Mouse (Mus musculus): ENCODE results near the gene Agpat4. TPM values are rescaled to one million over a fixed set of nuclear protein-coding genes. Genes with fewer than 3 reads are reported as not detected.
"Not testable (repeated sequence)": the region's sequence is repeated elsewhere in the genome, so short reads cannot be mapped to it uniquely, and the experiment has no call there.

Agpat4 gene
- polyA plus RNA-seq, 1 experiment = 1.0 TPM

DNA sequence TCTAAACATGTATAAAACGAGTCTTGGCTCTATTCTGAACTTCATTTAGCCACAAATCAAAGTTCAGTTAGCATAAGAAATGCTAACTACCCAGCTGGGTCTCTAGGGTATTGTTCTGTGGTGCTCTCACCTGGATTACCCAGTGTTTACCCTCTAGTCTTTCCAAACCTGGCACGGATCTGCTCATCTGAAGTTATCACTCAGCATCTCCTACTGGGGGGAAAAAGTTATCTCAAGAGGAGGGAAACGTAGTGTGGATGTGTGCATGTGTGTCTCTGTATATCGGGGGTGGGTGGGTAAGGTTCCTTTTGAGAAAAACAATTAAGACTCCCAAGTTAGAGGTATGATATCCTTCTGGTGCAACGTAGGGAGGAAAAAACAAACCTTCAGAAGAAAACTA lies 1.8 kb downstream of the Agpat4 start:
- Histone ChIP-seq H3K36me3 (replicated peaks; ENCODE audit: low read length) (peaks cover 3% of the 10 kb centered on the region), H3K9me3 (peaks cover 10% of the 10 kb centered on the region), H3K4me1 (peaks cover 24% of the 10 kb centered on the region), H3K27me3 (replicated peaks) (peaks cover 6% of the 10 kb centered on the region), H3K4me3 (replicated peaks) (peak overlapping the region; percentile 94)
- TF ChIP-seq FLI1 (IDR thresholded peaks at IDR 0.05; ENCODE audit: low read length) = no peak

GRCm38 (mm10) chr17:12121226-12121794 lies 2.8 kb downstream of the Agpat4 start:
- Histone ChIP-seq H3K4me3 (replicated peaks) (no peak overlapping the region), H3K9me3 (peaks cover 7% of the 10 kb centered on the region; the same call in 1 of the 2 replicates), H3K36me3 (replicated peaks; ENCODE audit: low read length) (peaks cover 6% of the 10 kb centered on the region), H3K27me3 (replicated peaks) (peaks cover 4% of the 10 kb centered on the region), H3K4me1 (peaks cover 24% of the 10 kb centered on the region)
- no peak for TF ChIP-seq FLI1 (IDR thresholded peaks at IDR 0.05; ENCODE audit: low read length)
- no peak for TF ChIP-seq GATA1 (IDR thresholded peaks at IDR 0.05; ENCODE audit: borderline replicate concordance, low read length)

- H3K36me3 ChIP-seq (replicated peaks; ENCODE audit: low read length); H3K4me3 ChIP-seq (replicated peaks); H3K27me3 ChIP-seq (replicated peaks); H3K9me3 ChIP-seq: not testable (repeated sequence)
- H3K4me1 ChIP-seq = peaks cover 24% of the 10 kb centered on the region
Observed at GRCm38 (mm10) chr17:12122262-12122661, 3.8 kb downstream of the Agpat4 start.

DNA sequence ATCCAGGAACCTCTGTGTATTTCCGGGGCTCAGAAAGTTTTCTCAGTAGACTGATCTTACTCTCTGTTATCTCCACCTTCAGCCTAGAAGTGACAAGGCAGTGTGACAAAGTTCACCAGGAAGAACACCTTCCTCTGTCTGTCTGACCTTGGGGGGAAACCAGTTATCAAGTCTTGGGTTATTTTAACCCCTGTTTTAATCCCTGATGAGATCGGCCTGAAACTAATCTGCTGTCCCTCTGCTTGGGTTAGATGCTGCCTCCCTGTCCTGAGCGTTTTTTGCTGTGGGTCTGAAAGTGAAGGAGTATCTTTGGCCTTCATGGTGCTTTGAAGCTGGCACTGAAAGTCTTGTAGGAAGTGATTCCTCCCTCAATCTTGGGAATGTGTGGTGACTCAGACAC lies 4.7 kb downstream of the Agpat4 start:
- H3K4me1 ChIP-seq = peaks cover 23% of the 10 kb centered on the region
- H3K36me3 ChIP-seq (replicated peaks; ENCODE audit: low read length) = peaks cover 6% of the 10 kb centered on the region
- H3K9me3 ChIP-seq = peaks cover 7% of the 10 kb centered on the region; the same call in 1 of the 2 replicates
- peaks cover 4% of the 10 kb centered on the region for H3K27me3 ChIP-seq (replicated peaks)
- no peak overlapping the region for H3K4me3 ChIP-seq (replicated peaks)
- TF ChIP-seq GATA1 (IDR thresholded peaks at IDR 0.05; ENCODE audit: borderline replicate concordance, low read length) (no peak), FLI1 (IDR thresholded peaks at IDR 0.05; ENCODE audit: low read length) (no peak)

DNA sequence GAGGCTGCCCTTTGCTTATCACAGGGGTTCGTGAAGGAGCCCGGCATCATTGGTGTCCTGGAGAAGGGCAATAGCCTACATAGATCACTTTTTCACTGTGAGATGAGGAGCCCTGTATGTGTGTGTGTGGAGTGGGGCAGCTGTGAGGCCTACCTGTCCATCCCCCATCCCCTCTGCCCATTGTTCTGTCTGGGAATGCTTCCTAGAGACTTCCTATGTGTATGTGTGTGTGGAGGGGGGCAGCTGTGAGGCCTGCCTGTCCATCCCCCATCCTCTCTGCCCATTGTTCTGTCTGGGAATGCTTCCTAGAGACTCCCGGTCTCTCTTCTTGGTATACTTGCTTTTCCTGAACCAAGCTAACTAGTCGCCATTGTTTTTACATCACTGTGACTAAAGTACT lies 8.6 kb downstream of the Agpat4 start:
- no peaks in the 10 kb centered on the region for H3K27me3 ChIP-seq (replicated peaks)
- H3K4me1 ChIP-seq = no peaks in the 10 kb centered on the region; the same call in 1 of the 2 replicates
- H3K4me3 ChIP-seq (replicated peaks) = no peak overlapping the region
- TF ChIP-seq GATA1 (IDR thresholded peaks at IDR 0.05; ENCODE audit: borderline replicate concordance, low read length) = no peak
- no peak for TF ChIP-seq FLI1 (IDR thresholded peaks at IDR 0.05; ENCODE audit: low read length)
- peaks cover 6% of the 10 kb centered on the region for H3K36me3 ChIP-seq (replicated peaks; ENCODE audit: low read length)
- peaks cover 7% of the 10 kb centered on the region; the same call in 1 of the 2 replicates for H3K9me3 ChIP-seq

DNA sequence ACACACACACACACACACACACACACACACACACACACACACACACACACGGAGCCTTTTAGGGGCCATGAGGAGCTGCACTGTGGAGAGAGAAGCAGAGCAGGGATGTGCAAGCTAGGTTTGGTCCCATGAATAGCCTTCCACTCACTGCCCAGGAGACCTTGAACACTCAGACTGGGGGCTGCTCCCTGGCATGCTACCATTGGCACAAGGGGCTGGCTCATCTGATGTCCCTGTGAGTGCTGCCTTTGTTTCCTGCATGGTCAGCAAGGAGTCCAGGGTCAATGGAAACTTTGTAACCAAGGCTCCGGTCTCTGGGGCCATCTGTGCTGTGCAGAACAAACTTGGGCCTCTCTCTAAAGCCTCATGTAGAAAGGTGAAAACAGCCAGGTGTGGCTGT lies 10.5 kb downstream of the Agpat4 start:
- Histone ChIP-seq H3K9me3 (peaks cover 7% of the 10 kb centered on the region; the same call in 1 of the 2 replicates), H3K27me3 (replicated peaks) (no peaks in the 10 kb centered on the region), H3K4me3 (replicated peaks) (peak overlapping the region; percentile 42), H3K36me3 (replicated peaks; ENCODE audit: low read length) (peaks cover 6% of the 10 kb centered on the region), H3K4me1 (no peaks in the 10 kb centered on the region)
- TF ChIP-seq GATA1 (IDR thresholded peaks at IDR 0.05; ENCODE audit: borderline replicate concordance, low read length) = no peak
- no peak for TF ChIP-seq FLI1 (IDR thresholded peaks at IDR 0.05; ENCODE audit: low read length)

DNA sequence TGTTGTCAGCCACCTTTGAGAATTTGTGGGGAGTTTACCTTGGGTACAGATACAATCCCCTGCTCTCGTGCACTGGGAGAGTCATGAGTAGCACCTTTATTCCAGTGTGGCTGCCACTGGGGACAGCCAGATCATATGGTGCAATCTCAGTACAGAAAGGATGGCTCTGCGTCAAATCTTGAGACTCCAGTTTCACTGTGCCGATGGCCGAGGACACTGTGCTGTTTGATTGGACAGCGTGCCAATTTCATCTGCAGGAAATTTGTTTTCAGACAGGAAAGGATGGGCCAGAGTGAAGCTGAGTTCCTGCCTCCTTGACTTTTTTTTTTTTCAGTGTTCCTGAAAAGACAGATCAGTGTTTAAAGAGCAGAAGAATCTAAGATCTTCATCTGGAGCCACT lies 12.7 kb downstream of the Agpat4 start:
- Histone ChIP-seq H3K27me3 (replicated peaks) (no peaks in the 10 kb centered on the region), H3K4me3 (replicated peaks) (no peak overlapping the region), H3K4me1 (no peaks in the 10 kb centered on the region), H3K36me3 (replicated peaks; ENCODE audit: low read length) (no peaks in the 10 kb centered on the region), H3K9me3 (no peaks in the 10 kb centered on the region)
- no peak for TF ChIP-seq FLI1 (IDR thresholded peaks at IDR 0.05; ENCODE audit: low read length)
- TF ChIP-seq GATA1 (IDR thresholded peaks at IDR 0.05; ENCODE audit: borderline replicate concordance, low read length) = no peak

- Histone ChIP-seq H3K4me1 (no peaks in the 10 kb centered on the region), H3K4me3 (replicated peaks) (no peak overlapping the region), H3K36me3 (replicated peaks; ENCODE audit: low read length) (no peaks in the 10 kb centered on the region), H3K9me3 (no peaks in the 10 kb centered on the region), H3K27me3 (replicated peaks) (no peaks in the 10 kb centered on the region)
- TF ChIP-seq GATA1 (IDR thresholded peaks at IDR 0.05; ENCODE audit: borderline replicate concordance, low read length) = no peak
Observed at GRCm38 (mm10) chr17:12131581-12131980, 13.1 kb downstream of the Agpat4 start.

GRCm38 (mm10) chr17:12132904-12133303 lies 14.4 kb downstream of the Agpat4 start:
- Histone ChIP-seq H3K27me3 (replicated peaks) (no peaks in the 10 kb centered on the region), H3K9me3 (no peaks in the 10 kb centered on the region), H3K4me3 (replicated peaks) (no peak overlapping the region), H3K4me1 (no peaks in the 10 kb centered on the region), H3K36me3 (replicated peaks; ENCODE audit: low read length) (no peaks in the 10 kb centered on the region)
- TF ChIP-seq FLI1 (IDR thresholded peaks at IDR 0.05; ENCODE audit: low read length) (no peak), GATA1 (IDR thresholded peaks at IDR 0.05; ENCODE audit: borderline replicate concordance, low read length) (no peak)

DNA sequence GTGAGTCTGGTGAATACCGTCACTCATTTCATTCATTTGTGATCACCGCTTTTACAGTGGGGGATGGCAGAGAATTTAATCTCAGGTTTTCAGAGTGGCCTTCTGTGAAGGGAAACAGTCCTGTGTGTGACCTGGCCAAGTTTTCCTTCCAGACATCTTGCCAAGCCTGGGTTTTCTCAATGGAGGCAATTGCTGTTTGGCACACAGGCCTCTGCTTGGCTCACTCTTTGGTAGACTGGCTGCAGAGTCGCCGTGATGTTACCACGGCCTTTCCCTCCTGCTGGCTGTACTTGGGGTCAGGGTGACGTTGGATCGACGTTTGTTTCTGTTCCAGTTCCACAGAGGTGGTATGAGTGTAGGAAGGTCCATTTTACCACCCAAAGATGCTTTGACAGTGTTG lies 15.5 kb downstream of the Agpat4 start:
- H3K36me3 ChIP-seq (replicated peaks; ENCODE audit: low read length) = no peaks in the 10 kb centered on the region
- TF ChIP-seq FLI1 (IDR thresholded peaks at IDR 0.05; ENCODE audit: low read length) = no peak

More for the DNA sequence above, 15.5 kb downstream of the Agpat4 start:
- no peaks in the 10 kb centered on the region for H3K4me1 ChIP-seq
- H3K4me3 ChIP-seq (replicated peaks) = no peak overlapping the region
- H3K27me3 ChIP-seq (replicated peaks) = no peaks in the 10 kb centered on the region
- H3K9me3 ChIP-seq = no peaks in the 10 kb centered on the region
